Mouse (Mus musculus) retina, adult 2 months (tissue): ENCODE data around the gene BC029722.

ENCODE experiments used
- DNase-seq: peaks from one replicate; pipeline ENCODE4 v3.0.0-alpha.2; 2012; ENCODE audit warnings: low read depth, low spot score

The BC029722 gene

DNA sequence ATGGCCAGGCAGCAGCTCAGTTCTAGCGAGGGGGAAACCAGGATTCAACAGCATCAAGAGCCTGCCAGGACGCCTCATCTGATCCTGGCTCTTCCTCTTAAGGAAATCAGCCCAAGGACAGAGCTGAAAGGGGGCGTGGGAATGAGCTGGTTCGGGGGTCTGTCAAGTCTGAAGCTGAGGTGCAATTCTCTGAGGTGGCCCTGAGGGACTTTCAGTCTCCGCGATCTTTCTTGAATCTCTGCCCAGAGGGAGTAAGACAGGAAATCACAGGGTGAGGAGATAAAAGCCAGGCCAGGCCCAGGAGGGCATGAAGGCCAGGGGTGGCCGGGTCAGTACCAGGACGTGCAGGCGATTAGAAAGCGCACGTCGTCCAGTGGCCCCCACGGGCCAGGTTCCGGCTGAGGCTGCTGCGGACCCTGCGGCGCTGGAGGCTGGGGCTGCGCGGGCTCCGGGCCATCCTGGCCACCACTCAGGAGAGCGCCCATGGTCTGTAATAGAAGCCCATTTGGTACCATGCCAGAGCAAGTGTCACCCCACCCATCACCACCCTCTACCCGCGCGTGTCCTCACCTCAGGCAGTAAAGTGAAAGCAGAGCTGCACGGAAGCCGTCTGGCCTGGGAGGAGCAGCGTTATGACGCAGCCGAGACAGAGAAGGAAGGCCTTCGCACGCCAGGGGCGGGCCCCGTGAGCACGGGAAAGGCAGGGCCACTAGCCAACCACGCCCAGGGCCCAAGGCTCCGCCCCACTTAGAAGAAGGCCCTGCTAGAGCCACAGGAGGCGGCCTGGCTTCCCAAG is 432 bp downstream of the BC029722 start:
- DNase-seq = peak; percentile 77

DNA sequence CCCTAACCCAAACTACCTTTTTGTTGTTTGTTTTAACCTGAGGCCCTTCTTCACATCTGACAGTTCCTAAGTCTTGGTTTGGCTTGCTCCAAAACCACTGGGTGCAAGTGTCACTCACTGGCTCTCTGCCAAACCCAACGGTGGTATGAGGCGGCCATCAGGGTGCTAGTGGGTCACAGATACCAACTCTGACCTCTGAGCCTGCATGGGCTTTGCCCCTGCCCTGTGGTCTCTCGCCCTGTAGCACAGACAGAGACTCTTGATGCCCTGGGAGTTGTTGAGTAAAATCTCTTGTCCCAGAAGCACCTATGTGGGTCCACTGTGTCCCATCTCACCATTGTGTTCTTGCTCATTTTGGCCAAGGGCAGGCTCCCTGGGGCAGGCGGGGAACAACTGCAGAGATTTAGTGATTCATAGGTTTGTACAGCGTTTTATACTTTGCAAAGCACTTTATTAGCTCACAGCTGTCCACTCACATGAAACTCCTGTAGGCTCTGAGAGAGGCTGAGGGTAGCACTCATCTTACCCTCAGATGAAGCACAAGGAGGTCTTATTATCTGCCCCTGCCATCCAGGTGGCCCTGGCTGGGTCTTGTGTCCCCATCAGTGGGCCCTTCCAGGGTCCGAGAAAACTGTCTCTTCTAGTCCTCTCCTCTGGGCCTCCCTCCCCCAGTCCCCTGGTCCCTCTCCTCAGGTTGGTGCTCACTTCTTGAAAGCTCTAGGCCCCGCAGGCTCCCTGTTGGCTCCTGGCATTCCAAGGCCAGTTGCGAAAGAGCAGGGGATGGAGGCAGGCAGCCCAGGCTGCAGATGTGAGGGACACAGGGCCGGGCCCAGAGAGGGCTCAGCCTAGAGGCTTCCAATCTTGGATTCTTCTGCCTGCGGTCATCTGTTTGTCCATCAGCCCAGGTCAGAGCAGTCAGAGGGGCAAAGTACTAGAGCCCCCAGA is 1.7 kb downstream of the BC029722 start:
- DNase-seq = no peak

DNA sequence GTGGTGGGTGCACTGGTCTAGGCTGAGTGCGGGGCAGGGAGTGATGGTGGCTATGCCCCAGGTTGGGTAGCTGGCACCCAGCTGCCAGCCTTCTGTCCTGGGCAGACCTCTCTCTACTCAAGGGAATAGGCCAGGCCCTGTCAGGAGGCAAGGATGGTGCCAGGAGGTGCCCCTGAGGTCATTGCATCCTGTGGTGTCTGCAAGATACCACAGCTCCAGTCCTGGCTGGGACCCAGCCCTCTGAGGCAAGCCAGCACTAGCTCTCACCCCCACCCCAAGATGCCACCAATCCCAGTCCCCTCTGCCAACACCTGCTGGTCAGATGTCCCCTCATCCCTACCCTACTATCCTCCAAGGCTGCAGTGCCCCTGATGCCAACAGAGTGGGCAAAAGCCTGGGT is 3.0 kb downstream of the BC029722 start:
- DNase-seq = no peak

DNA sequence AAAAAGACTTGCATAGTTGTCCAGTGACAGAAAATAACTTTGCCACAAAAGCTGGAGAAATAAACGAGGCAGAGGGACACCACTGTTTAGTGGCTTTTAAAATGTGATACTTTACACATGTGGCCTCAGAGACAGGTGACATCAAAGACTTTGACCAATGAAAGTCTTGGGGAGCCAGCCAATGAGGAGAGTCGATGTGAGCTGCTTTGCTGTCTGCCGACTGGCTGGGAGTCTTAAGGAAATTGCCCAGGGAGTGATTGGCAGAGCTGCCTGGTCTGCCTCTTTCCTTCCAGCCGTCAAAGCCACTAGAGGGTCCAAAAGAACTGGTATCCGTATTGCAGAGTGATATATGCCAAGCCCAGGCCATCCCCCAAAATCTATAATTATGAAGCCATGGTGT is 4.4 kb downstream of the BC029722 start:
- no peak for DNase-seq

DNA sequence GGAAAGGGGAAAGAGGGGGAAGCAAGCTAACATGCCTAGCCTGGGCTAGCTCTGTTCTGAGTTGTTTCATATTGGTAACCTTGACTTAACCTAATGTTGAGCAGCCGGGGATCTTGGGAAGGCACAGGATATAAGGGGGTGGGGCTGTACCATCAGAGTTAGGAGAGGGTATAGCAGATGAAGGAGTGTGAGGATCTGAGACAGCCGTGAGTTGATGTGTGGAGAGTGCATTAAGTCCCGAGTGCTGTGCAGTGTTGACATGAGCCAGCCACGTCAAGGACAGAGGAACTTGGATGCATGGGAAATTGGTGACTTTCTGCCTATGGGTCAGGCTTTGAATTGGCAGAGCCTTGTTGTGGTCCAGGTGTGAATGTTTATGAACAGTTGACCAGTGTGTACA is 6.6 kb downstream of the BC029722 start:
- DNase-seq = no peak

DNA sequence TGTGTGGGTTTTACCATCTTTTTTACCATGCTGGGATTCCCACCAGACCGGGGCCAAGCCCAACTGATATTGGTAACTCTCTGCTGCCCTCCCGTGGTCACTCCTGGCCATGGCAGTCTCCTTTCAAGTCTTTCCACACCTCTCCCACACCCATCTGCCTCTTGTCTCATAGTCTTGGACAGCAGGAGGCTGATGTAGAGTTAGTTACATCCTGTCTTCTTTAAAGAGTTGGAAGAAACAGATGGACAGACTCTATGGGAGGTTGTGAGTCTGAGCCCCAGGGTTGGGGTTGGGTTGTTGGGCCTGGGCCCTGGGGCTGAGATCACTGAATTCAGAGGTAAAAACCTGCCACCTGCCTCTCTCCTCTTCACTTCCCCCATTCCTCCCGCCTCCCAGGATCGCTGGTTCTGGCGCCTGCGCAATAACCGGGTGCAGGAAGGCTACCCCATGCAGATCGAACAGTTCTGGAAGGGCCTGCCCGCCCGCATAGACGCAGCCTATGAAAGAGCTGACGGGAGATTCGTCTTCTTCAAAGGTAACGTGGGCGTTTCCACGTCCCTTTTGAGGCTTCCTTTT is 7.3 kb downstream of the BC029722 start:
- DNase-seq = peak; percentile 36

DNA sequence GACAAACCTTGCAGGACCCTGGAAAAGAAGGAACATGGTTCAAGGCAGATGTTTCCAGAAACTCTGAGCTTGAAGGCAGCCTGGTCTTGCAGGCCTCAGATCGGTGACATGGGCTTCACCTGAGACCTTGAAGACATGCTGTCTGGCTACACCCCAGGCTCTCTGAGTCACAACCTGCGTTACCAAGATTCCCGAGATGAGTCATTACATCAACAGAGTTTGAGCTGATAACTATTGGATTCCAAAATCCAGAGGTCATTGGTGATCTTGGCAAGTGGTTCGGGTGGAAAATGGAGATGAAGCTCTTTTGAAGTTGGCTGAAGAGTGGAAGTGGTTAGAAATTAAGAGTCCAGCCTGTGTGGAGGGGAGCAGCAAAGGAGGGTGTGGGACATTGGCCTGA is 9.6 kb downstream of the BC029722 start:
- DNase-seq = no peak

DNA sequence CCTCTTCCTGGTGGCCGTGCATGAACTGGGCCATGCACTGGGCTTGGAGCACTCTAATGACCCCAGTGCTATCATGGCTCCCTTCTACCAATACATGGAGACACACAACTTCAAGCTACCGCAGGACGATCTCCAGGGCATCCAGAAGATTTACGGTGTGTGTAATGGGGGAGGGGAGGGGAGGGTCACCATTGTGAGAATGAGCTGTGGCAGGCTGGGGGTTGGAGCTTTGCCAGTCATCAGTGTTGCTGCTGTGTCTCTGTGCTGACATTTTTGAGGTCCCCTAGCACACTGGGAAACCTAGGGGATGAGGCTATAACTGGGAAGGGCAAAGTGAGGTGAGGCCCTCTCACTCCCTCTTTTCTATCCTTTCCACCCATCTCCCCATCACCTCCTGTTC is 11.8 kb downstream of the BC029722 start:
- no peak for DNase-seq

DNA sequence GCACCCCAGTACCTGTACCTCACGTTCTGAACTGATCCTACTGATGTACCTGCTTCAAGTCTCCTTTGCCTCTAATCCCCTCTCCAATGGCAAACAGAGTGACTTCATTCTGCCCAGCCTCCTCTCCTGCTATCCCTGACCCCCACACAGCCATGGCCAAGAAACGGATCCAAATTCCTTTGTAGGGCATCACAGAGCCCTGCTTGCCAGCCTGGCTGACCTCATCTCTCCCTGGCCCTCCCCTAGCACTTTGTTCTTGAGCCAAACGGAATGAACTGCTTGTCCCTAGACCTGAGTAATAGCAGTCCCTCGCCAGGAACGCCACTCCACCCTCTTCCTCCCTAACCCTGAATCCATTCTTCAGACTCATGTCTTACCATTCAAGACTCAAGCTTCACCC is 12.7 kb downstream of the BC029722 start:
- no peak for DNase-seq

DNA sequence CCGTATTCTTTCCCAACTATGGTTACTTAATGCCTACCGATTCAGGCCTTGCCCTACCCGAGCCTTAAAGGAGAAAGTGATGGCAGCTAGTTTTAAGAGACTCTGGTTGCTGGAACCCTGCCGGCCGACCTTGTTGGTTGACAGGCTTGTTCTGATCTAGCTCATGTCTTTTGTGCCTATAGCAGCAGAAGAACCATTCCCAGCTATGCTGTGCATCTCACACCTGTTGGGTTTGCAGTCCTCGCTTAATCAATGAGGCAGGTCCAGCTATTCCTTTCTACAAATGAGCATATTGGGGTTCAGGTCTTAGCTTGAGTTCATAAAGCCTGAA is 13.3 kb downstream of the BC029722 start:
- no peak for DNase-seq

DNA sequence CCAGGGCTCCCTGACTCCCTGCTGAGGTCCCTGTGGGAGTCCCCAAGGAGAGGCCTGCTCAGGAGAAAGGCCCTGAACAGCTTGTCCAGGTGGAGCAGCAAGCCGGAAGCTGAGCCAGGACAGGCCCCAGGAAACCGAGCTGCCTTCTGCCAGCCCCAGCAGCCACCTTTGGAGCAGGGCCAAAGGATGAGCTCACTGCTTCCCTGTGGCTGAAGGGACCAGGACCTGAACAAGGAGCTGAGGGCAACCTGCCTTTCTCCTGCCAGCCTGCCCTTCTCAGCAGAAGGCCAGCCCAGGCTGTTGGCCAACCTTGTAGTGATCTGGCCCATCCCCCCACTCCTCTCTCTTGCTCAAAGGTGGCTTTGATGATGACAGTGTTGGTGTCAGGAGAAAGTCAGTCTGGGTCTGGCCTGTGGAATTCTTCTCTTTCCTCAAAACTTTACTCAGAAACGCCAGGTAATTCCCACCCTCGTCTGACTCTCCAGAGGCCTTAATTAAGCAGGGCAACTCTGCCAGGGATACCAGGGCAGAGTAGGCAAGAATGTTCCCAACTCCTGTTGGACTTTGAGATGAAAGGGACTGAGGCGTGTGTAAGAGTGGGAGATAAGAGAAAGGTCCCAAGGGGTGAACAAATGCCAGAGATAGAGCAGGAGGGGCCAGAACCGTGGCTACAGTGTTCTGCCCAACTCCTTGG is 13.8 kb downstream of the BC029722 start:
- DNase-seq = no peak

DNA sequence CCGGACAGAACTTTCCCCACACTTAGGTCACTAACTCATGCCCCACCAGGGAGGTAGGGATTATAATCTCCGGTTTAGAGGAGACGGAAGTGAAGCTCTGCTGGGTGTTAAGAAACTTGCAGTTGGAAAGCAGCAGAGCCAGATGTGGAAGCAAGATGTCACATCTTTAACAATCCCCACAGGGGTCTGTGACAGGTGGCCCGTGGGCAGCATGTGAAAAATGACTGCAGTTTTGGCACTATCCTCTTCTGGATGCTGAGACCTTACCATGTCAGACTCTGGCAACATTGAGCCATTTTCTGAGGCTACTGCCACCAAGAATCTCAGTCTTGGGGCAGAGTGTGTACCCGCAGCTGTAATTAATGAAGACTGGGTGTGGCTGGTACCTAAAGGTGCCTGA is 15.2 kb downstream of the BC029722 start:
- DNase-seq = no peak

DNA sequence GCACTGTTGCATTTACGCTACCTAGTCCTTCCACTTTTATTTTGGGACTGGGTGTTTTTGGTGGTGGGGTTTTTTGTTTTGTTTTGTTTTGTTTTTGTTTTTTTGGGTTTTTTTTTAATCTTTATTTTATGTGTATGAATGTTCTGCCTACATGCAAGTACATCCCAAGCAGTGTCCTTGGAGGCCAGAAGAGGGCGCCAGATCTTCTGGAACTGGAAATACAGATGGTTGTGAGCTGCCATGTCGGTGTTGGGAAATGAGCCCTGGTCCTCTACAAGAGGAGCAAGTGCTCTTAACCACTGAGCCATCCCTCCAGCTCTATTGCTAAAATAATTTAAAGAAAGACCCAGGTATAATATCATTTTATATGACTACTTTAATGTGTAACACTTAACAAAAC is 16.5 kb downstream of the BC029722 start:
- DNase-seq = no peak

DNA sequence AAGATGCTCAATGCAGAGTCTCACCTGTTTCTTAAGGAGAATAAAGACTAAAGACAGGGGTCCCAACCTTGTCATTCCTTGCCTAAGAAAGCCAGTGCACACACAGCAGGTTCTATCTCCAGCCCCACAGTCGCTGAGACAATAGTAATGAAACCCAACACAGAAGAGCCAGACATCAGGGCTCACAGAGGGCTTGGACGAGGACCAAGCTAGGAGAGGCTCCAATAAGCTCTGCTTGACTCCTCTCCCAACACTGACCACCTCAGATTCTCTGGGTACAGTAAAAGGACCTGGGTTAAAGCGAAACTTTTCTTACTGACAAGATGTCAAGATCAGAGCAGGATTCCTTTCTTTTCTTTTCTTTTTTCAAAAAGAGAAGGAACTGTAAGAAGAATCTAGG is 20.6 kb downstream of the BC029722 start:
- DNase-seq = no peak

DNA sequence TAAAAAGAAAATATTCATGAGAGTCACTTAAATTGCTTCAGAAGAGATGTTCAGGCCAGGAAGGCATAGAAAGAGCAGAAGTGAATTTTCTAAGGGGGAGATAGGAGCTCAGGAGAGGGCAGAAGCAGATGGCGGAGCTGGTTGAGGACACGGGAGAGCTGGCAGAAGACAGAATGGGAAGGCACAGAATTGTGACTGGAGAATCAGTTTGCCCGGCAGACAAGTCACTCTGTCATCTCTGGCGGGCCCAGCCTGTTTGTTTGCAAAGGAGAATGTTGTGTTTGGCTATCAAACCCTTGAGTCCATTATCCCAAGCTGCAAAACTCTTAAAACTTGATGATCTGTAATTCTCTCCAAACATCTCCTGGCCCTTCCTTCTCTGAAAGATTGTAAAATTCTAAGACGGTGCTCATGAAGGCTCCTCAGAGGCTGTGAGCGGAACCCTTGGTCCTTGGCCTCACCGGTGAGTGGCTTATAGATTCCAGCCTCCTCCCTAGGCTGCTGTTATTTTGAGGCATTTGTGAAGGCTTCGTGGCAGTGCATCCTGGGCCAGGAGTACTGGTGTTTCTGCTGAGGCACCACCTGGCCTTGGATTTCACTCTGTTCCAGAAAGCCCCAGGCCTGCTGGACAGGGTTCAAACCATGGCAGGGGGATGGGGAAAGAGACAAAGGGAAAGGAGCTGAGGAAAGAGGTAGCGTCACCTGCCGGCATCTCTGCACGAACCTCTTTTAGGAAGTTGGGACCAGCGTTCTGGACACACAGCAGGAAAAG is 24.4 kb downstream of the BC029722 start:
- DNase-seq = no peak

DNA sequence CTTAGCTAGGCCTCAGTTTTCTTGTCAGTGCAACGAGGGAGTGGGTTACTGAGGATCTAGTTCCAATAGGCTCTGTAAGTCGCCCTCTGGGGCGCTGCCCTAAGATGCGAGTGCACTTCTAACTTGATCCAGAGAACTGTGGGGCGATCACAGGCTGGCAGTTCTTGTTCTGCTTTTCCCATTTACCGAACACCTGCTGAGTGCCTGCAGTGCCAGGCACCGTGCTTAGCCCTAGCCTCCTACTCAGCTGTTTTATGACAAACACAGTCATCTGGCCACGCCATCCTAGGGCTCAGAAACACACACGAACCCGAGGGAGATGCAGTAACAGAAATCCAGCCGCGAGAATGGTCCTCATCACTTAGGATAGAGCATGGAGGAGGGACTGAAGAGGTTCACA is 26.3 kb downstream of the BC029722 start:
- no peak for DNase-seq

DNA sequence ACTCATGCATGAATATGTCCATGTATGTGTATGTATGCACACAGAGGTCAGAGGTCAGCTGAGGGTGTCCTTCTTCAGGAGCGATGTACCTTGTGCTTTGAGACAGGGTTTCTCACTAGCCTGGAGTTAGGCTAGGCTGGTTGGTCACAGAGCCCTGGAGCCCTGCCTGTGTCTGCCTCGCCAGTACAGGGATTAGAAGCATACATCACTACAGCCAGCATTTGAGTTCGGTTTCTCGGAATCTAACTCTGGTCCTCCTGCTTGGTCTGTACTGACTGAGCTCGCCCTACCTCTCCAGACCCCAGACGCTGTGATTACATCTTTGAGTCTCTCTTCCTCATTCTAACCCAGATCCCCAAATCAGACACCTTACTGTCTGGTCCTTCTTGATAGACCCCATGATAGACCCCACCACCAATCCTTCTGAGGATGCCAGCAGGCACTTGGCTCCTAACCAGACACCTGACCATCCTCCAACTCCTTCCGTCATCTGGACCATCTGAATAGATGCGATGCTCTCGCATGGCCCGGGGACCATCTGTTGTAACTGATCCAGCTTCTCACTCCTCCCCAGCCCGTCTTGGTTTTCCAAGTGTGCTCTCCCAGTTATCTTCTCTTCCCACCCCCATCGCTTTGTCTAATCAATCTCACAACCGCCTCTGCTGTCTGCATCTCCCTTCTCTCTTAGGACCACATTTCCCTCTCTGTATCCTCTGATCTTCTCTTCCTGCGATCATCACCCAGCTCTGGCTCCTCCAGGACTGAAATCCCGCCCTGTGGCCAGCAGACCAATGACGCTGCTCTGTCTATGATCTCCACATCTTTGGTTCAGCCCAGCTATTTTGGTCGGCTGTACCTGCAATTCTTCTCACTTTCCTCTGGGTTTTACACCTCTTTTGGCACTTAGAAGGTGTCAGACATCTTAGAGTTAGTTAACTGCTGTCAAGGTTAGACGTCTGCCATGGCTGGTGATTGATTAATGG is 31.0 kb downstream of the BC029722 start:
- no peak for DNase-seq

DNA sequence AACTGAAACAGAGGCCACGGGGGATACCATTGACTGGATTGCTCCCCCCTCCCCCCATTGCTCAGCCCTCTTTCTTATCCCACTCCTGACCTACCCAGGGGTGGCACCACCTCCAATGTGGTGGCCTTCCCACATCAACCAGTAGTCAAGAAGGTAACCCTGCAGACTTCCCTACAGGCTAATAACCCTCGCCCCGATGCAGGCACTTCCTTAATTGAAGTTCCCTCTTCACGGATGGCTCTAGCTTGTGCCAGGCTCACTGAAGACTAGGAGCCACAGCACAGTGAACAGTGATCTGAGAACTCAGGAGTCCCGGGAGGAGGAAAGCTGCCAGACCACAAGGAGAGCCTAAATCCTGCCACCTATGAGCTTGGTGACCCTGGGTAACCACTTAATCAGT is 32.3 kb downstream of the BC029722 start:
- no peak for DNase-seq

DNA sequence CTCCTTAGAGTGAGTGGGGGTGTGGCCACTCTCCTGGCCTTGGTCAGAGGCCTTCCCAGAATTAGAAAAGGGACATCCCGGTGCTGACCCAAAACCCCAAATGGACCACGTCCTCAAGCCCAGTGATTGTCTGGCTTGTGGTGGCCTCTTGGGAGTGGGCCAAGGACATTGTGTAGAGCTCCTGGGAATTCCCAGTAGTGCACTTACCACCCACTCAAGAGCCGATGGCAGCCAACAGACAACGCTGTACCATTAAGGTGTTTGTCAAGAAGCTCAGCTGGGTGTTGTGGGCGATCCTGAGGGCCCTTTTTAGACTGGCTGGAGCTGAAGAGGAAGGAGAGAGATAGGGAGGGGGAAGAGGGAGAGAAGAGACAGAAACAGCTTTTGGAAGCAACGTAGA is 34.7 kb downstream of the BC029722 start:
- DNase-seq = no peak

DNA sequence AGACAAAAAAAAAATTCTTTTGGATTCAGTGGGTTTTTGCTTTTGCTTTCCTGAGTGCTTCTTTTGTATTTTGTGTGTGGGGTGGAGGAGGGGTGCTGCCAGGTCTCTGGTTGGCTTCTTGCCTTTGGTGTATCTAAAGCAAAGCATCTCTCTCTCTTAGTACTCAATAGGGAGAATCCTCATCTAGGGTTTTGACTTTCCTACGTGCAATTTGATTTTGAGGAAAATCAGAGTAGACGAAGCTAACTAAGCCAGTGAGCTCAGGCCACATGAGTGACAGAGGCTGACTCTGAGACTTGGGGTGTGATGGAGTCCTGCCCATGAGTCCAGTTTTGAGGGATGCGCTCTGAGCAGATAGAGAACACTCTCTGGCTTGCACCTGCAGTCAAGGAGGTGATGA is 39.7 kb downstream of the BC029722 start:
- DNase-seq = no peak
